Mouse (Mus musculus) lung, adult 2 months (tissue): ENCODE data around the gene Wnt11.

Experiments used
- CTCF ChIP-seq: fragments of 200-500 bp; IDR thresholded peaks from 2 replicates; pipeline ENCODE4 v1.5.1; 2011; ENCODE audit warnings: mild to moderate bottlenecking, low read length, control low read depth; ENCODE audit not compliant: insufficient read depth
- POLR2A ChIP-seq: fragments of 200-500 bp; IDR thresholded peaks from 2 replicates; pipeline ENCODE4 v1.6.1; 2011; ENCODE audit warnings: low read depth, mild to moderate bottlenecking, control low read depth, low read length, borderline replicate concordance; ENCODE audit errors: extremely low read depth

DNA sequence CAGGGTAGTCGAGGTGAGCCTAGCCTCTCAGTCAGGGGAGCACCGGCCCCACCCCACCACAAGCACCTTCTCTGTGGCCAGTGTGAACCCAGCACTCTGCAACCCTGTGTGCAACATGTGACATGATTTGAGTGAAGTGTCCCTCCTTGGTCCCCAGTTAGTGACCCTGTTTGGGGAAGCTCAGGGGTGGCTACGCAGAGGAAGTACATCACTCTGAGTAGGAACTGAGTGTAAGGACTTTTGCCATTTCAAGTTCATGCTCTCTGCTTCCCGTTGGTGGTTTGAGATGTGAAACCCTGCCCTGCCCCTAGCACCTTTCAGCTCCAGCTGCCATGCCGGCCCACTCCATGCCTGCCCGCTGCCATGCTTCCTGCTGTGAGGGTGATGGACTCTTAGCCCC lies 25.5 kb upstream of the Wnt11 start:
- no peak for TF ChIP-seq CTCF
- no peak for TF ChIP-seq POLR2A
